Mouse (Mus musculus) kidney, postnatal 10 days (tissue): ENCODE results near the gene Dlx1.

Experiments used
- DNase-seq: peaks from one replicate; pipeline ENCODE4 v3.0.0; 2021; ENCODE audit warnings: mixed read lengths

Dlx1 gene

GRCm38 (mm10) chr2:71528014-71528713 lies at the start of gene Dlx1:
Dlx1 (plus strand) TSS chr2:71528113.
- peak; percentile 13 for DNase-seq

GRCm38 (mm10) chr2:71479917-71480316 lies 48.0 kb upstream of the Dlx1 start:
- DNase-seq: no peak

GRCm38 (mm10) chr2:71481825-71482224 lies 46.1 kb upstream of the Dlx1 start:
- DNase-seq: no peak

GRCm38 (mm10) chr2:71483046-71483716 lies 44.7 kb upstream of the Dlx1 start:
- DNase-seq: no peak

GRCm38 (mm10) chr2:71483717-71484066 lies 44.2 kb upstream of the Dlx1 start:
- DNase-seq: no peak

- no peak for DNase-seq
These were observed 36.6 kb upstream of the Dlx1 start for GRCm38 (mm10) chr2:71491295-71491694.

- no peak for DNase-seq
These were observed 34.7 kb upstream of the Dlx1 start for GRCm38 (mm10) chr2:71493161-71493683.

- no peak for DNase-seq
These were observed 33.4 kb upstream of the Dlx1 start for GRCm38 (mm10) chr2:71494503-71494902.

GRCm38 (mm10) chr2:71494971-71495370 lies 32.9 kb upstream of the Dlx1 start:
- no peak for DNase-seq

GRCm38 (mm10) chr2:71497175-71497574 lies 30.7 kb upstream of the Dlx1 start:
- DNase-seq: no peak

GRCm38 (mm10) chr2:71499276-71500230 lies 28.4 kb upstream of the Dlx1 start:
- DNase-seq: no peak

- no peak for DNase-seq
These were observed 23.1 kb upstream of the Dlx1 start for GRCm38 (mm10) chr2:71504852-71505251.

- DNase-seq: no peak
These were observed 16.7 kb upstream of the Dlx1 start for GRCm38 (mm10) chr2:71511209-71511608.

GRCm38 (mm10) chr2:71512326-71512725 lies 15.6 kb upstream of the Dlx1 start:
- DNase-seq: no peak

GRCm38 (mm10) chr2:71516995-71517394 lies 10.9 kb upstream of the Dlx1 start:
- no peak for DNase-seq

- no peak for DNase-seq
These were observed 10.3 kb upstream of the Dlx1 start for GRCm38 (mm10) chr2:71517466-71518099.

GRCm38 (mm10) chr2:71522871-71523270 lies 5.0 kb upstream of the Dlx1 start:
- no peak for DNase-seq

GRCm38 (mm10) chr2:71523431-71523830 lies 4.5 kb upstream of the Dlx1 start:
- no peak for DNase-seq

GRCm38 (mm10) chr2:71524763-71525162 lies 3.1 kb upstream of the Dlx1 start:
- DNase-seq: no peak

- no peak for DNase-seq
These were observed 1.2 kb upstream of the Dlx1 start for GRCm38 (mm10) chr2:71526595-71527322.

- DNase-seq: no peak
These were observed 445 bp upstream of the Dlx1 start for GRCm38 (mm10) chr2:71527323-71528013.
